Mouse (Mus musculus) CH12.LX (cell line): Measurements from ENCODE around the gene Abca17. TPM values are rescaled to one million over a fixed set of nuclear protein-coding genes. Genes with fewer than 3 reads are reported as not detected.

Source experiments
- DNase-seq: peaks from one replicate; pipeline ENCODE4 v3.0.0-alpha.2; 2013; ENCODE audit errors: extremely low read depth
- H3K27ac ChIP-seq: 2 replicates; pipeline ENCODE4 v1.5.1; 2012; ENCODE audit warnings: low read depth, mild to moderate bottlenecking, control low read depth, moderate library complexity; ENCODE audit not compliant: insufficient read depth
- H3K27me3 ChIP-seq: replicated peaks from 2 replicates; pipeline ENCODE3; 2012; ENCODE audit warnings: inconsistent platforms
- H3K36me3 ChIP-seq, 2 experiments: replicated peaks in 1 of 2; 2 replicates each; pipeline versions ENCODE3 to v1.6.1; 2012; ENCODE audit warnings: inconsistent platforms in 1 of 2, low read length in 1 of 2, mild to moderate bottlenecking in 1 of 2, mixed read lengths in 1 of 2, moderate library complexity in 1 of 2; ENCODE audit not compliant: control insufficient read depth in 1 of 2, insufficient read depth in 1 of 2
- H3K4me1 ChIP-seq, 2 experiments: 2 replicates each; pipeline ENCODE4 v1.6.1; 2012; ENCODE audit warnings: inconsistent platforms in 1 of 2, moderate library complexity in 1 of 2; ENCODE audit not compliant: insufficient read depth in 2 of 2, control insufficient read depth in 1 of 2
- H3K4me2 ChIP-seq: 2 replicates; pipeline ENCODE4 v1.6.1; 2012; ENCODE audit warnings: low read depth, mild to moderate bottlenecking, control low read depth; ENCODE audit not compliant: poor library complexity, insufficient read depth, severe bottlenecking
- H3K4me3 ChIP-seq, 3 experiments: fragments of 150-350 bp in 1 of 3; sonication (generic) in 1 of 3; replicated peaks in 1 of 3; 2 replicates each; pipeline versions ENCODE3 to v1.5.1; 2011 to 2012; ENCODE audit warnings: low read depth in 2 of 3, low read length in 2 of 3, mild to moderate bottlenecking in 2 of 3, moderate library complexity in 2 of 3, control low read depth in 1 of 3, improper control_type of control experiment in 1 of 3, inconsistent platforms in 1 of 3, mixed read lengths in 1 of 3; ENCODE audit not compliant: poor library complexity in 1 of 3
- H3K79me2 ChIP-seq: replicated peaks from 2 replicates; pipeline ENCODE4 v1.6.1; 2012; ENCODE audit warnings: mild to moderate bottlenecking, moderate library complexity; ENCODE audit not compliant: control insufficient read depth, poor library complexity, insufficient read depth, severe bottlenecking; ENCODE audit errors: extremely low read depth
- H3K9ac ChIP-seq: 2 replicates; pipeline ENCODE4 v1.6.1; 2012; ENCODE audit warnings: low read depth, mild to moderate bottlenecking, control low read depth, moderate library complexity; ENCODE audit not compliant: insufficient read depth
- H3K9me3 ChIP-seq: replicated peaks from 2 replicates; pipeline ENCODE3; 2012; ENCODE audit warnings: low read length, inconsistent platforms, mixed read lengths
- BHLHE40 ChIP-seq: IDR thresholded peaks from 2 replicates; pipeline ENCODE4 v1.6.1; 2011; ENCODE audit warnings: mild to moderate bottlenecking, low read depth, low read length, improper control_type of control experiment
- ELF1 ChIP-seq: IDR thresholded peaks from 2 replicates; pipeline ENCODE4 v1.6.1; 2014; ENCODE audit warnings: low read depth, mild to moderate bottlenecking, inconsistent platforms, low read length, improper control_type of control experiment
- ETS1 ChIP-seq: conservative IDR thresholded peaks from 2 replicates; pipeline ENCODE4 v1.6.1; 2012; ENCODE audit warnings: low read depth, mild to moderate bottlenecking, inconsistent platforms, low read length, improper control_type of control experiment, moderate library complexity
- IRF4 ChIP-seq: IDR thresholded peaks from 2 replicates; pipeline ENCODE4 v1.6.1; 2014; ENCODE audit warnings: low read depth, mild to moderate bottlenecking, inconsistent platforms, low read length, improper control_type of control experiment
- JUN ChIP-seq: IDR thresholded peaks from 2 replicates; pipeline ENCODE4 v1.6.1; 2011; ENCODE audit warnings: low read depth, mild to moderate bottlenecking, low read length, improper control_type of control experiment, moderate library complexity; ENCODE audit not compliant: insufficient read depth
- JUND ChIP-seq: conservative IDR thresholded peaks from 2 replicates; pipeline ENCODE4 v1.6.1; 2011; ENCODE audit warnings: low read depth, low read length, improper control_type of control experiment
- MAX ChIP-seq: IDR thresholded peaks from 2 replicates; pipeline ENCODE4 v1.6.1; 2011; ENCODE audit warnings: low read length, improper control_type of control experiment
- MAZ ChIP-seq: IDR thresholded peaks from 2 replicates; pipeline ENCODE4 v1.6.1; 2012; ENCODE audit warnings: low read depth, mild to moderate bottlenecking, inconsistent platforms, low read length, improper control_type of control experiment, moderate library complexity
- MEF2A ChIP-seq: IDR thresholded peaks from 2 replicates; pipeline ENCODE4 v1.6.1; 2014; ENCODE audit warnings: low read depth, mild to moderate bottlenecking, inconsistent platforms, low read length, improper control_type of control experiment, borderline replicate concordance
- MXI1 ChIP-seq: IDR thresholded peaks from 2 replicates; pipeline ENCODE4 v1.6.1; 2011; ENCODE audit warnings: mild to moderate bottlenecking, low read depth, low read length, improper control_type of control experiment
- NELFE ChIP-seq: IDR thresholded peaks from 2 replicates; pipeline ENCODE4 v1.6.1; 2011; ENCODE audit warnings: low read depth, low read length, improper control_type of control experiment
- NRF1 ChIP-seq: IDR thresholded peaks from 2 replicates; pipeline ENCODE4 v1.6.1; 2014; ENCODE audit warnings: low read depth, mild to moderate bottlenecking, inconsistent platforms, low read length, improper control_type of control experiment, moderate library complexity
- PAX5 ChIP-seq: IDR thresholded peaks from 2 replicates; pipeline ENCODE4 v1.6.1; 2012; ENCODE audit warnings: low read length, inconsistent platforms, mixed read lengths
- POLR2A ChIP-seq: IDR thresholded peaks from 2 replicates; pipeline ENCODE4 v1.6.1; 2011; ENCODE audit warnings: low read depth, mild to moderate bottlenecking, improper control_type of control experiment, low read length
- RAD21 ChIP-seq: IDR thresholded peaks from 2 replicates; pipeline ENCODE4 v1.6.1; 2011; ENCODE audit warnings: low read depth, mild to moderate bottlenecking, low read length, improper control_type of control experiment, moderate library complexity
- RCOR1 ChIP-seq: conservative IDR thresholded peaks from 2 replicates; pipeline ENCODE4 v1.6.1; 2012; ENCODE audit warnings: low read depth, mild to moderate bottlenecking, inconsistent platforms, low read length, improper control_type of control experiment
- TCF12 ChIP-seq: IDR thresholded peaks from 2 replicates; pipeline ENCODE4 v1.6.1; 2014; ENCODE audit warnings: low read depth, mild to moderate bottlenecking, inconsistent platforms, low read length, improper control_type of control experiment
- UBTF ChIP-seq: IDR thresholded peaks from 2 replicates; pipeline ENCODE4 v1.6.1; 2012; ENCODE audit warnings: low read depth, mild to moderate bottlenecking, inconsistent platforms, low read length, improper control_type of control experiment, moderate library complexity
- USF1 ChIP-seq: IDR thresholded peaks from 2 replicates; pipeline ENCODE4 v1.6.1; 2014; ENCODE audit warnings: low read depth, mild to moderate bottlenecking, inconsistent platforms, low read length, improper control_type of control experiment
- ZC3H11A ChIP-seq: IDR thresholded peaks from 2 replicates; pipeline ENCODE4 v1.6.1; 2012; ENCODE audit warnings: low read depth, mild to moderate bottlenecking, inconsistent platforms, low read length, improper control_type of control experiment
- ZNF384 ChIP-seq: IDR thresholded peaks from 2 replicates; pipeline ENCODE4 v1.6.1; 2012; ENCODE audit warnings: low read depth, low read length, improper control_type of control experiment, inconsistent platforms
- dilution Hi-C: fragments of 300-500 bp; cut with MboI; formaldehyde crosslinking; loops from 2 replicates; pipeline ENCODE4 v1.14.3; 2020; ENCODE audit warnings: low sequenced_read_pairs; ENCODE audit not compliant: extremely low pct_unique_long_range_greater_than_20kb, extremely low pct_ligation_motif_present
- in situ Hi-C: fragments of 300-500 bp; cut with MboI; formaldehyde crosslinking; loops from 3 replicates; pipeline ENCODE4 v1.14.3; 2019; ENCODE audit warnings: low sequenced_read_pairs, low pct_ligation_motif_present, low pct_unique_long_range_greater_than_20kb, mixed read lengths
- polyA plus RNA-seq: library from polyadenylated mRNA; unstranded; fragments of >175 nt; gene quantifications from 2 replicates; pipeline ENCODE4 v1.2.1, GENCODE M21; 2012; ENCODE audit warnings: low read depth; ENCODE audit not compliant: insufficient read length
- total RNA-seq, 2 experiments: library from RNA; depleted of rRNA; stranded (reverse); fragments of 300-350 nt in 1 of 2; fragments of >200 nt in 1 of 2; gene quantifications; 2 replicates each; pipeline ENCODE4 v1.2.3; 2012 to 2014

Gene Abca17
- total and polyA plus RNA-seq, 3 experiments: not detected

DNA sequence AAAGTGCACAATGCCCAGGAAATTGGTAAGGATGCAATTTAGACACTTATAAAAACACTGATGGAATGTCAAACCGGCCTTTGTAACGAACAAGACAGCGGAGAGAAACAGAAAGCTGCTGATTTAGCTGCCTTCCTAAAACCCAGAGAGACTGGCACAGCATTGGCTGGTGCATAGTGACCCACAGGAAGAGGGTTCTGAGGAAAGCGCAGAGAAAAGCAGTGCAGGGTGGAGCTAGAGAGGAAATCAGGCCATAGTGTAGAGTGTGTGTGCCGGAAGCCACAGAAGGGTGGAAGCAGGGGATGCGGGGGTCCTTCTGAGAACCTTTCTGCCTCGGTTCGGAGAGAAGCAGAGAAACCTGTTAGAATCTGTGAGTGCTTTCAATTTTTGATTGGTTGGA is 6.2 kb downstream of the Abca17 start:
- H3K27ac ChIP-seq: no peak overlapping the region
- H3K9ac ChIP-seq: no peak overlapping the region
- peaks cover 2% of the 10 kb centered on the region for H3K27me3 ChIP-seq
- no peak for TF ChIP-seq TCF12
- no peak for TF ChIP-seq RCOR1
- no peak for TF ChIP-seq MXI1
- TF ChIP-seq USF1: no peak
- no peak for TF ChIP-seq ZNF384
- TF ChIP-seq ETS1: no peak
- TF ChIP-seq RAD21: no peak
- no peak for TF ChIP-seq NRF1
- H3K4me3 ChIP-seq: no peak overlapping the region
- no peak overlapping the region for H3K4me2 ChIP-seq
- in situ Hi-C loops: no loop called here
- no peaks in the 10 kb centered on the region for H3K9me3 ChIP-seq
- H3K79me2 ChIP-seq: no peaks in the 10 kb centered on the region
- DNase-seq: no peak
- H3K4me1 ChIP-seq: peaks cover 7% of the 10 kb centered on the region in 2 experiments
- dilution Hi-C loops: no loop called here
- no peaks in the 10 kb centered on the region for H3K36me3 ChIP-seq

DNA sequence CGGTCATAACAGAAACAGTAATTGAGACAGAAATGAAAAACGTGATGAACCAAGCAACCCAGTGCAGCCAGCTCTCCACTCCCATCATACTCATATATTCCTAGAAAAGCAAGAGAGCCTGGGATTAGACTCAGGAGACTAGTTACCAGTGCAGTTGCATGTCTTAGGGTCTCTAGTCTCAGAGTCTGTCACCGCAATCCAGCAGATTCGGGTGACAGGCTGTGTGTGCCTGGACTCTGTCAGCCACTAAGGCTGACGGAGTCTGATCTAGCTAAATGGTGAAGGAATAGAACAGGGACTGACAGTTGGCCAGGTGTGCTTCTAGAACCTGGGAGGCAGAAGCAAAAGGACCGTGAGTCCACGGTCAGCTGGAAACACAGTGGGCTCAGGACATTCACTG is 23.2 kb downstream of the Abca17 start:
- Histone ChIP-seq H3K4me3 (no peak overlapping the region), H3K27me3 (no peaks in the 10 kb centered on the region), H3K36me3 (no peaks in the 10 kb centered on the region), H3K27ac (no peak overlapping the region), H3K4me2 (no peak overlapping the region), H3K4me1 (no peaks in the 10 kb centered on the region), H3K9ac (no peak overlapping the region), H3K9me3 (no peaks in the 10 kb centered on the region), H3K79me2 (no peaks in the 10 kb centered on the region)
- no peak for TF ChIP-seq MAZ
- DNase-seq: no peak
- in situ Hi-C loops: no loop called here
- dilution Hi-C loops: no loop called here

DNA sequence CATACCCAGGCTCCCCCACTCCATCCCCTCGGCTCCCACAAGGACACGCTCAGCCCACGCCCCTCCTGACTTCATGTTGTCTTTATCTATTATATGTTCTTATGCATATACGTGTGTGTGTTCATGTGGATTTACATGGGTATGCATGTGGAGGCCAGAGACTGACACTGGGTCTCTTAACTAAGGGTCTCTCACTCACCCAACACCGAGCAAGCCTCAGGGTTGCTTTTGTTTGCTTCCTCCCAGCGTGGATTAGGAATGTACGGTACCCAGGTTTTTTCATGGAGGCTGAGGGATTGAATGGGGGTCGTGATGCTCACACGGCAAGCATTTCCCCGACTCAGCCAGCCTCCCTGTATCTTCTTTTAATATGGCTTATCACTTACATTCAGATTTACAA is 25.8 kb downstream of the Abca17 start:
- Histone ChIP-seq H3K79me2 (no peaks in the 10 kb centered on the region), H3K4me1 (no peaks in the 10 kb centered on the region), H3K36me3 (no peaks in the 10 kb centered on the region), H3K27me3 (no peaks in the 10 kb centered on the region), H3K9ac (no peak overlapping the region), H3K9me3 (peaks cover 6% of the 10 kb centered on the region), H3K4me2 (no peak overlapping the region; the same call in 1 of the 2 replicates), H3K4me3 (no peak overlapping the region), H3K27ac (no peak overlapping the region)
- in situ Hi-C loops: no loop called here
- no peak for DNase-seq
- TF ChIP-seq RCOR1: no peak
- no peak for TF ChIP-seq BHLHE40
- no peak for TF ChIP-seq MAX
- no peak for TF ChIP-seq TCF12
- no peak for TF ChIP-seq JUN
- no peak for TF ChIP-seq ZC3H11A
- no peak for TF ChIP-seq UBTF
- TF ChIP-seq ETS1: no peak
- no peak for TF ChIP-seq POLR2A
- TF ChIP-seq NRF1: no peak
- no peak for TF ChIP-seq NELFE
- TF ChIP-seq PAX5: no peak
- no peak for TF ChIP-seq MEF2A
- no peak for TF ChIP-seq ELF1
- TF ChIP-seq IRF4: no peak
- no peak for TF ChIP-seq JUND
- TF ChIP-seq MXI1: no peak
- no peak for TF ChIP-seq RAD21
- dilution Hi-C loops: no loop called here
